Mouse (Mus musculus) lung, postnatal 36 days (tissue): ENCODE results near the gene Mrpl17.

Experiments
- DNase-seq: peaks from one replicate; pipeline ENCODE4 v3.0.0; 2022; ENCODE audit warnings: mixed read lengths

Mrpl17 gene

GRCm38 (mm10) chr7:105786506-105787284 is 24.2 kb downstream of the Mrpl17 start:
- DNase-seq, result no peak

- no peak for DNase-seq
Measured at GRCm38 (mm10) chr7:105784556-105784955, 26.3 kb downstream of the Mrpl17 start.

GRCm38 (mm10) chr7:105783861-105784260 is 27.0 kb downstream of the Mrpl17 start:
- DNase-seq, result no peak

GRCm38 (mm10) chr7:105778553-105779265 is 32.2 kb downstream of the Mrpl17 start:
- DNase-seq, result peak; percentile 70

GRCm38 (mm10) chr7:105777797-105778552 is 32.9 kb downstream of the Mrpl17 start:
- peak; percentile 63 for DNase-seq

GRCm38 (mm10) chr7:105777316-105777715 is 33.6 kb downstream of the Mrpl17 start:
- DNase-seq, result no peak

- no peak for DNase-seq
Measured at GRCm38 (mm10) chr7:105776026-105776425, 34.9 kb downstream of the Mrpl17 start.

- no peak for DNase-seq
Measured at GRCm38 (mm10) chr7:105774661-105775060, 36.2 kb downstream of the Mrpl17 start.

- DNase-seq, result no peak
Measured at GRCm38 (mm10) chr7:105773041-105773440, 37.9 kb downstream of the Mrpl17 start.

- no peak for DNase-seq
Measured at GRCm38 (mm10) chr7:105772331-105772730, 38.6 kb downstream of the Mrpl17 start.

- DNase-seq, result no peak
Measured at GRCm38 (mm10) chr7:105769959-105770358, 40.9 kb downstream of the Mrpl17 start.

- peak; percentile 33 for DNase-seq
Measured at GRCm38 (mm10) chr7:105767729-105768165, 43.2 kb downstream of the Mrpl17 start.

GRCm38 (mm10) chr7:105764331-105764730 is 46.6 kb downstream of the Mrpl17 start:
- DNase-seq, result no peak

- DNase-seq, result no peak
Measured at GRCm38 (mm10) chr7:105762517-105763270, 48.2 kb downstream of the Mrpl17 start.

GRCm38 (mm10) chr7:105761813-105762484 is 49.0 kb downstream of the Mrpl17 start:
- no peak for DNase-seq

GRCm38 (mm10) chr7:105753281-105753680 is 57.6 kb downstream of the Mrpl17 start:
- no peak for DNase-seq
